Mouse (Mus musculus) ES-Bruce4 (cell line): ENCODE results near the gene Il4. TPM values are rescaled to one million over a fixed set of nuclear protein-coding genes. Genes with fewer than 3 reads are reported as not detected.

Experiments
- H3K27ac ChIP-seq: 2 replicates; pipeline ENCODE4 v1.5.1; 2012; ENCODE audit warnings: low read length, inconsistent platforms; ENCODE audit not compliant: insufficient read depth
- H3K27me3 ChIP-seq: 2 replicates; pipeline ENCODE4 v1.6.1; 2012; ENCODE audit warnings: mild to moderate bottlenecking, low read length, inconsistent platforms; ENCODE audit not compliant: control insufficient read depth, poor library complexity, insufficient read depth, severe bottlenecking
- H3K36me3 ChIP-seq: 2 replicates; pipeline ENCODE4 v1.6.1; 2012; ENCODE audit warnings: inconsistent platforms, mild to moderate bottlenecking, low read length, moderate library complexity; ENCODE audit not compliant: control insufficient read depth, poor library complexity, insufficient read depth, severe bottlenecking
- H3K4me1 ChIP-seq: one replicate; pipeline ENCODE4 v1.8.1; 2011; ENCODE audit warnings: low read length; ENCODE audit not compliant: control insufficient read depth, insufficient read depth
- H3K4me3 ChIP-seq: 2 replicates; pipeline ENCODE4 v1.5.1; 2011; ENCODE audit warnings: low read depth, mild to moderate bottlenecking, low read length
- H3K9ac ChIP-seq: 2 replicates; pipeline ENCODE4 v1.6.1; 2012; ENCODE audit warnings: low read depth, mild to moderate bottlenecking, inconsistent platforms; ENCODE audit not compliant: poor library complexity, severe bottlenecking
- H3K9me3 ChIP-seq: replicated peaks from 2 replicates; pipeline ENCODE4 v1.6.1; 2012; ENCODE audit warnings: mild to moderate bottlenecking, low read length, inconsistent platforms; ENCODE audit not compliant: control insufficient read depth, poor library complexity, insufficient read depth, severe bottlenecking
- CTCF ChIP-seq: IDR thresholded peaks from one replicate; pipeline ENCODE4 v1.8.1; 2011; ENCODE audit warnings: low read depth, low read length
- EP300 ChIP-seq: IDR thresholded peaks from 2 replicates; pipeline ENCODE4 v1.6.1; 2011; ENCODE audit warnings: low read depth, low read length; ENCODE audit not compliant: insufficient read depth
- POLR2A ChIP-seq: IDR thresholded peaks from one replicate; pipeline ENCODE4 v1.8.1; 2011; ENCODE audit warnings: low read length; ENCODE audit not compliant: insufficient read depth
- polyA plus RNA-seq: library from polyadenylated mRNA; stranded (reverse); fragments of >200 nt; gene quantifications from 2 replicates; pipeline ENCODE4 v1.2.4, GENCODE M21; 2011; ENCODE audit warnings: low read depth; ENCODE audit not compliant: missing spikeins, insufficient read depth, insufficient read length

The Il4 gene
- polyA plus RNA-seq, 1 experiment = not detected

GRCm38 (mm10) chr11:53590368-53590768, 28.1 kb downstream of the Il4 start:
- no peaks in the 10 kb centered on the region for H3K27me3 ChIP-seq
- H3K27ac ChIP-seq = no peak overlapping the region
- H3K4me3 ChIP-seq = no peak overlapping the region
- no peaks in the 10 kb centered on the region for H3K4me1 ChIP-seq
- no peaks in the 10 kb centered on the region for H3K36me3 ChIP-seq
- no peak overlapping the region for H3K9ac ChIP-seq
- 0 out of 2 replicates have a peak, but pooled peaks have one; percentile 8 for TF ChIP-seq EP300
- TF ChIP-seq CTCF = peak; percentile 98
- no peak for TF ChIP-seq POLR2A
- H3K9me3 ChIP-seq = no peaks in the 10 kb centered on the region

DNA sequence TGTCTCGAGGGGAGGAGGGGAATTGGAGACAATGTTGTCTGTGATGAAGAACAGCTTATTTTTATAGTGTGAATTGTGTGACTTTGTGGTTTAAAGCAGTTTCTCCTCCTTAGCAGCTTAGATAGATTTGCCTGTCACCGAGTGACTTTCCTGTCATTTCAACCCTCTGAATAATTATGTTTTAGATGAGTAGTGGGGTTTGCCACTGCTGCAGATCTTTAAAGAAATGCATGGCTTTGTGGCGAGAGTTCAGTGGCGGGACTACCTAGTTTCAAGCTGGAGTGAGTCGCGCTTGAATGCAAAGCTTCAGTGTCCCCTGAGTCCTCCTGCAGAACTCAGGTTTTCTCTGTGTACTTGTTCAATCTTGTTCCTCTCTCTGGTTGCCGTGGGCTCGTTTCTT, 30.2 kb downstream of the Il4 start:
- H3K27me3 ChIP-seq = no peaks in the 10 kb centered on the region
- H3K9ac ChIP-seq = no peak overlapping the region
- no peak overlapping the region for H3K4me3 ChIP-seq
- no peaks in the 10 kb centered on the region for H3K4me1 ChIP-seq
- no peaks in the 10 kb centered on the region for H3K9me3 ChIP-seq
- H3K36me3 ChIP-seq = peaks cover 3% of the 10 kb centered on the region
- H3K27ac ChIP-seq = no peak overlapping the region
- no peak for TF ChIP-seq CTCF
- no peak for TF ChIP-seq POLR2A
- no peak for TF ChIP-seq EP300

DNA sequence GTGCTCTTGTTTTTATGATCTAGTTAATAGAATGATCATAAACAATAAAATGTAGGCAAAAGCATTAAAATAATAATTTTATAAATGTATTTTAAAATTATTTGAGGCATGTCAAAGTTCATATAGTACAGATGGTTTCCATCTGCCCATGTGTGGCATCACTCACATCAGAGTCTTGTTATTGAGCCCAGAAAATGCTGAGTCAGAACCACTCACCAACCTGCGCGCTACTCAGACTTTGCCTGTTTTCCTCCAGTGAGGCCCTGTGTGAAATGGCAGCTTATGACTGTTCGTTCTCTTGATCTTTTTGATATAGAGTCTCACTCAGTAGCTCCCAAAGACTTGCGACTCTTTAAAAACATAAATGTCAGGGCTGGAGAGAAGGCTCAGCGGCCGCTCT, 33.0 kb downstream of the Il4 start:
- Histone ChIP-seq H3K4me1 (no peaks in the 10 kb centered on the region), H3K9ac (no peak overlapping the region), H3K4me3 (no peak overlapping the region), H3K27me3 (no peaks in the 10 kb centered on the region), H3K9me3 (peaks cover 5% of the 10 kb centered on the region), H3K36me3 (peaks cover 3% of the 10 kb centered on the region), H3K27ac (no peak overlapping the region)
- TF ChIP-seq POLR2A (no peak), CTCF (no peak), EP300 (no peak)

DNA sequence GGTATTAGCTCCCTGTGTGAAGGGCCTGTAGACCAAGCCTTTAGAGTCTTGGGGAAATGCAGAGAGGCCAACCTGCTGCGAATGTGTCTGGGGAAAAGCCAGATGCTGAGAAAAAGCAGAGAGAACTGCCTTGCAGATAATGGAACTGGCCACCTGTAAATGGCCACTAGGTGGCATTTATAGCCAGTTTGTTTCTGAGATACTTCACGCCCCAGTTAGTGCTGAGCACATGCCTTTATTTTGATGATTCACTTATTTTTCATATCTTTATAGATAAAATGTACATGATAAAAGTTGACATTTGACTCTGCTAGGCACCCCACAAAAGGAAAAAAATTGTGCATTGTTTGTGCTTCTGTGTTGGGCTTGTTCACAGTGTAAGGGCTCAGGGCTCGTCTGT, 33.6 kb downstream of the Il4 start:
- TF ChIP-seq CTCF = no peak
- no peak for TF ChIP-seq EP300
- TF ChIP-seq POLR2A = no peak
- Histone ChIP-seq H3K27me3 (no peaks in the 10 kb centered on the region), H3K4me1 (no peaks in the 10 kb centered on the region), H3K9ac (no peak overlapping the region), H3K36me3 (peaks cover 5% of the 10 kb centered on the region), H3K4me3 (no peak overlapping the region), H3K9me3 (peaks cover 10% of the 10 kb centered on the region), H3K27ac (no peak overlapping the region)

GRCm38 (mm10) chr11:53583151-53583550, 35.3 kb downstream of the Il4 start:
- H3K36me3 ChIP-seq = peaks cover 5% of the 10 kb centered on the region
- no peak overlapping the region for H3K4me3 ChIP-seq
- no peak overlapping the region for H3K27ac ChIP-seq
- peaks cover 24% of the 10 kb centered on the region for H3K9me3 ChIP-seq
- no peaks in the 10 kb centered on the region for H3K4me1 ChIP-seq
- no peaks in the 10 kb centered on the region for H3K27me3 ChIP-seq
- no peak for TF ChIP-seq EP300
- TF ChIP-seq CTCF = peak; percentile 29
- no peak overlapping the region for H3K9ac ChIP-seq

GRCm38 (mm10) chr11:53580562-53580961, 37.9 kb downstream of the Il4 start:
- TF ChIP-seq POLR2A (no peak), CTCF (no peak), EP300 (no peak)
- Histone ChIP-seq H3K36me3 (peaks cover 5% of the 10 kb centered on the region), H3K27me3 (no peaks in the 10 kb centered on the region), H3K4me3 (no peak overlapping the region), H3K9ac (no peak overlapping the region), H3K27ac (no peak overlapping the region), H3K9me3 (peaks cover 31% of the 10 kb centered on the region), H3K4me1 (no peaks in the 10 kb centered on the region)
